Mouse (Mus musculus): ENCODE data around the gene Zbed4. TPM values are rescaled to one million over a fixed set of nuclear protein-coding genes. Genes with fewer than 3 reads are reported as not detected.
A peak's percentile ranks its signal among the peaks of the same experiment; 100 is the strongest.
"Not testable (repeated sequence)": the region's sequence is repeated elsewhere in the genome, so short reads cannot be mapped to it uniquely, and the experiment has no call there.

The Zbed4 gene
- total RNA-seq (2021): 10 to 100 TPM; 10.9 to 12.6 TPM

GRCm38 (mm10) chr15:88751564-88752402 is at the start of gene Zbed4:
Zbed4 (plus strand) TSS chr15:88751660.
- intact Hi-C loops (cut with DNase I): loop anchor here (5.0 kb wide), 1 partner anchor 66 kb away; the partner anchor contains the start of genes Alg12 and Creld2

GRCm38 (mm10) chr15:88702501-88702900 is 49.0 kb upstream of the Zbed4 start:
- intact Hi-C loops (cut with DNase I): no loop called here
- peak; percentile 46 to 72 for DNase-seq

More at GRCm38 (mm10) chr15:88751564-88752402, at the start of gene Zbed4:
- peak; percentile 63 to 65 for DNase-seq

GRCm38 (mm10) chr15:88704284-88704683 is 47.2 kb upstream of the Zbed4 start:
- intact Hi-C loops (cut with DNase I): no loop called here
- no peak for DNase-seq

GRCm38 (mm10) chr15:88706320-88706719 is 45.1 kb upstream of the Zbed4 start:
- intact Hi-C loops (cut with DNase I): no loop called here
- DNase-seq: no peak

- intact Hi-C loops (cut with DNase I); DNase-seq: not testable (repeated sequence)
These were observed 44.5 kb upstream of the Zbed4 start for GRCm38 (mm10) chr15:88706987-88707386.

GRCm38 (mm10) chr15:88708204-88708603 is 43.3 kb upstream of the Zbed4 start:
- intact Hi-C loops (cut with DNase I): no loop called here

GRCm38 (mm10) chr15:88708657-88709511 is 42.6 kb upstream of the Zbed4 start:
- DNase-seq: no peak

More at GRCm38 (mm10) chr15:88708204-88708603, 43.3 kb upstream of the Zbed4 start:
- DNase-seq: no peak

GRCm38 (mm10) chr15:88709878-88710277 is 41.6 kb upstream of the Zbed4 start:
- no peak for DNase-seq
- intact Hi-C loops (cut with DNase I): no loop called here

More at GRCm38 (mm10) chr15:88708657-88709511, 42.6 kb upstream of the Zbed4 start:
- intact Hi-C loops (cut with DNase I): no loop called here

- DNase-seq: no peak
- intact Hi-C loops (cut with DNase I): no loop called here
These were observed 39.0 kb upstream of the Zbed4 start for GRCm38 (mm10) chr15:88712501-88712900.

- intact Hi-C loops (cut with DNase I): no loop called here
- DNase-seq: no peak
These were observed 37.4 kb upstream of the Zbed4 start for GRCm38 (mm10) chr15:88714021-88714589.

GRCm38 (mm10) chr15:88716350-88716749 is 35.1 kb upstream of the Zbed4 start:
- intact Hi-C loops (cut with DNase I): no loop called here
- DNase-seq: peak in 1 of 2 experiments; percentile 28

GRCm38 (mm10) chr15:88717239-88717638 is 34.2 kb upstream of the Zbed4 start:
- no peak for DNase-seq
- intact Hi-C loops (cut with DNase I): no loop called here

GRCm38 (mm10) chr15:88723205-88723604 is 28.3 kb upstream of the Zbed4 start:
- intact Hi-C loops (cut with DNase I): no loop called here
- no peak for DNase-seq

GRCm38 (mm10) chr15:88724311-88724710 is 27.1 kb upstream of the Zbed4 start:
- intact Hi-C loops (cut with DNase I): no loop called here
- DNase-seq: no peak

- DNase-seq: no peak
- intact Hi-C loops (cut with DNase I): no loop called here
These were observed 26.4 kb upstream of the Zbed4 start for GRCm38 (mm10) chr15:88725036-88725435.

GRCm38 (mm10) chr15:88727204-88727603 is 24.3 kb upstream of the Zbed4 start:
- DNase-seq: no peak
- intact Hi-C loops (cut with DNase I): no loop called here

- no peak for DNase-seq
- intact Hi-C loops (cut with DNase I): no loop called here
These were observed 20.7 kb upstream of the Zbed4 start for GRCm38 (mm10) chr15:88730717-88731116.

- DNase-seq: peak in 1 of 2 experiments; percentile 27
- intact Hi-C loops (cut with DNase I): no loop called here
These were observed 18.9 kb upstream of the Zbed4 start for GRCm38 (mm10) chr15:88732405-88733020.

GRCm38 (mm10) chr15:88733041-88733751 is 18.3 kb upstream of the Zbed4 start:
- peak; percentile 72 to 80 for DNase-seq
- intact Hi-C loops (cut with DNase I): no loop called here
